Mouse (Mus musculus) hindbrain, embryonic 16.5 days (tissue): ENCODE results near the gene Plekhh1. TPM values are rescaled to one million over a fixed set of nuclear protein-coding genes. Genes with fewer than 3 reads are reported as not detected.
"Not testable (repeated sequence)": the region's sequence is repeated elsewhere in the genome, so short reads cannot be mapped to it uniquely, and the experiment has no call there.

Source experiments
- ATAC-seq: fragments of 200-750 bp; cut with Nextera tagmentation; 2 replicates; pipeline ENCODE4 v1.8.0; 2017; ENCODE audit warnings: moderate TSS enrichment, moderate library complexity
- H3K27ac ChIP-seq: fragments of 300-500 bp; sonication (generic); 2 replicates; pipeline ENCODE4 v1.5.1; 2014; ENCODE audit warnings: low read depth, mild to moderate bottlenecking, control low read depth, low read length, moderate library complexity
- H3K27me3 ChIP-seq: fragments of 300-500 bp; sonication (generic); replicated peaks from 2 replicates; pipeline ENCODE4 v1.6.1; 2014; ENCODE audit warnings: low read length; ENCODE audit not compliant: control insufficient read depth, insufficient read depth
- H3K36me3 ChIP-seq: fragments of 300-500 bp; sonication (generic); 2 replicates; pipeline ENCODE4 v1.6.1; 2014; ENCODE audit warnings: mild to moderate bottlenecking, low read length, moderate library complexity, mixed read lengths; ENCODE audit not compliant: control insufficient read depth, insufficient read depth
- H3K4me1 ChIP-seq: fragments of 300-500 bp; sonication (generic); 2 replicates; pipeline ENCODE4 v1.6.1; 2014; ENCODE audit warnings: low read depth, low read length; ENCODE audit not compliant: control insufficient read depth, insufficient read depth
- H3K4me2 ChIP-seq: fragments of 300-500 bp; sonication (generic); 2 replicates; pipeline ENCODE4 v1.6.1; 2014; ENCODE audit warnings: mild to moderate bottlenecking, low read length, control low read depth, moderate library complexity
- H3K4me3 ChIP-seq: fragments of 300-500 bp; sonication (generic); 2 replicates; pipeline ENCODE4 v1.5.1; 2014; ENCODE audit warnings: mild to moderate bottlenecking, low read length, control low read depth, moderate library complexity
- H3K9ac ChIP-seq: fragments of 300-500 bp; sonication (generic); 2 replicates; pipeline ENCODE4 v1.6.1; 2014; ENCODE audit warnings: low read depth, mild to moderate bottlenecking, control low read depth, low read length, moderate library complexity
- H3K9me3 ChIP-seq: fragments of 300-500 bp; sonication (generic); 2 replicates; pipeline ENCODE4 v1.6.1; 2014; ENCODE audit warnings: mild to moderate bottlenecking, low read length, moderate library complexity; ENCODE audit not compliant: control insufficient read depth
- WGBS: fragments of 180-500 bp; shearing (Covaris S2); extraction: QIAGEN DNeasy Blood & Tissue Kit; methylation state at CpG from one replicate; pipeline ENCODE4 v1.1.7; 2014; 5-methylcytosine and 5-hydroxymethylcytosine counted together
- polyA plus RNA-seq: library from polyadenylated mRNA; unstranded; fragments of >200 nt; fragmentation: Nextera tagmentation; extraction: Ambion mirVana; gene quantifications from 2 replicates; pipeline ENCODE4 v1.2.1, GENCODE M21; 2015

Gene Plekhh1
- polyA plus RNA-seq, 1 experiment from 2014 or later = 1.5 TPM

DNA sequence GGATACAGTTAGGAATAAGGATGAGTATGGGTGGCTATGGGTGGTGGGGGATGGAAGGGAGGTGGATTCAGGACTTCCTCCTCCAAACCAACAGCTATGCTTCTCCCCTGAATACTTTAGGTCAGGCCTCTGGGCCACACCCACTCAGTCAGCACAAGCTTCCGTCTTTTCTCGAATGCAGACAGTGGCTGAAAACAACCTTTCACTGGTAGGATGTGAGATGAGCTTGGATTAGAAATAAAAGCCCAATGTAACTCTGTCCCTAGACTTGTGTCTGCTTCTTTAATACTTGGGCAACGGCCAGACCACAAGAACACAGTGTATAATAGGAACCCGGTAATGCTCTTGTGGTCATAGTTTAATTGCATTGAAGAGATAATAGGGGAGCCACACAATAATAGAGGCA, 11.0 kb upstream of the Plekhh1 start:
- no peak for ATAC-seq
- Histone ChIP-seq H3K36me3 (no peaks in the 10 kb centered on the region), H3K4me1 (no peaks in the 10 kb centered on the region), H3K4me2 (no peak overlapping the region), H3K9me3 (no peaks in the 10 kb centered on the region), H3K27me3 (no peaks in the 10 kb centered on the region), H3K4me3 (no peak overlapping the region), H3K27ac (no peak overlapping the region), H3K9ac (no peak overlapping the region)
- WGBS = 55% methylated on average over 4 of the region's 4 CpGs

GRCm38 (mm10) chr12:79021902-79022301, 7.1 kb upstream of the Plekhh1 start:
- no peak overlapping the region for H3K9ac ChIP-seq
- no peaks in the 10 kb centered on the region for H3K27me3 ChIP-seq
- no peaks in the 10 kb centered on the region for H3K36me3 ChIP-seq
- WGBS = 85% methylated on average over 1 of the region's 1 CpGs
- no peaks in the 10 kb centered on the region for H3K9me3 ChIP-seq
- H3K4me3 ChIP-seq = no peak overlapping the region
- ATAC-seq = no peak
- no peak overlapping the region for H3K27ac ChIP-seq
- H3K4me1 ChIP-seq = no peaks in the 10 kb centered on the region
- no peak overlapping the region for H3K4me2 ChIP-seq

DNA sequence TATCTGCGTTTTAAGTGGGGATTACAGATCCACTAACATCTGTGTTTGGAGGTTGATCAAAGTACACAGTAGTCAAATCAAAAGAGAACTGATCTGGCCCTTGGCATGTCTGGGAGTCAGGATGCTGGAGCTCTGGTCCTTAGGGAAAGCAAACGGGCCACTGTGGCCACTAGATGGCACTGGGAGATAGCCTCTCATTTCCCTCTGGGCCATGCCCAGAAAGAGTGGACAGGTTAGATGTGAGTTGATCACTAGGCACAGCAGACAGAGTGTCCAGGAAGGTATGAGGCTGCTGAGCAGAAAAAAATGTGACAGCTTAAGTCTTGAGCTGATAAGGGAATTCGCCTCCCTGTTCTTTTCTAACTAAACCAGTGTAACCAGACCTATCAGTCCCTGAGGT, 6.1 kb upstream of the Plekhh1 start:
- H3K9ac ChIP-seq = no peak overlapping the region
- no peaks in the 10 kb centered on the region for H3K27me3 ChIP-seq
- no peak overlapping the region for H3K4me2 ChIP-seq
- H3K27ac ChIP-seq = no peak overlapping the region
- H3K36me3 ChIP-seq = no peaks in the 10 kb centered on the region
- no peaks in the 10 kb centered on the region for H3K9me3 ChIP-seq
- WGBS = 27% methylated on average over 3 of the region's 3 CpGs
- H3K4me1 ChIP-seq = no peaks in the 10 kb centered on the region
- ATAC-seq = no peak
- H3K4me3 ChIP-seq = no peak overlapping the region

- WGBS = 93% methylated on average over 8 of the region's 8 CpGs
- not testable (repeated sequence) for H3K27me3 ChIP-seq, H3K9ac ChIP-seq, H3K4me2 ChIP-seq, H3K4me3 ChIP-seq, H3K4me1 ChIP-seq, ATAC-seq, H3K36me3 ChIP-seq, H3K27ac ChIP-seq, H3K9me3 ChIP-seq
Measured at GRCm38 (mm10) chr12:79027526-79027925, 1.4 kb upstream of the Plekhh1 start.

DNA sequence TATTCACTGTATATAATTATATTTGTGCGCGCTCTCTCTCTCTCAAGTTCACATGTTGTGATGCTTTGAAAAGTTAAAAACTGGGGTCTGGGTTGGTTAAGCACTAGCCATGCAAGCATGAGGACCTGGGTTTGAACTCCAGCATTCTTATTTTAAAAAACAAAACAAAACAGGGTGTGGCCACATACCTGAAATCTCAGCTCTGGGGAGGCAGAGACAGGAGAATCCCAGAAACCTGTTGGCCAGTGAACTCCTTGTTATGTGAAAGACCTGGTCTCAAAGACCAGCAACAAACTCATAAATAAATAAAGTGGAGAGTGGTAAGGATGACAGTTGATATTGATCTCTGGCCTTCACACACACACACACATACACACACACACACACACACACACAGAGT, 5.4 kb downstream of the Plekhh1 start:
- H3K27ac ChIP-seq = no peak overlapping the region
- H3K4me3 ChIP-seq = no peak overlapping the region
- H3K4me1 ChIP-seq = no peaks in the 10 kb centered on the region
- no peak overlapping the region for H3K4me2 ChIP-seq
- H3K9ac ChIP-seq = no peak overlapping the region
- H3K36me3 ChIP-seq = no peaks in the 10 kb centered on the region
- ATAC-seq = no peak
- H3K9me3 ChIP-seq = no peaks in the 10 kb centered on the region
- H3K27me3 ChIP-seq = no peaks in the 10 kb centered on the region
- 99% methylated on average over 2 of the region's 2 CpGs for WGBS

- H3K27me3 ChIP-seq = no peaks in the 10 kb centered on the region
- no peaks in the 10 kb centered on the region for H3K36me3 ChIP-seq
- no peak overlapping the region for H3K27ac ChIP-seq
- no peak overlapping the region for H3K9ac ChIP-seq
- no peaks in the 10 kb centered on the region for H3K9me3 ChIP-seq
- no peak overlapping the region for H3K4me3 ChIP-seq
- no peak overlapping the region for H3K4me2 ChIP-seq
- ATAC-seq = no peak
- WGBS = 9% methylated on average over 3 of the region's 3 CpGs
- no peaks in the 10 kb centered on the region for H3K4me1 ChIP-seq
Measured at GRCm38 (mm10) chr12:79035349-79035748, 6.4 kb downstream of the Plekhh1 start.

DNA sequence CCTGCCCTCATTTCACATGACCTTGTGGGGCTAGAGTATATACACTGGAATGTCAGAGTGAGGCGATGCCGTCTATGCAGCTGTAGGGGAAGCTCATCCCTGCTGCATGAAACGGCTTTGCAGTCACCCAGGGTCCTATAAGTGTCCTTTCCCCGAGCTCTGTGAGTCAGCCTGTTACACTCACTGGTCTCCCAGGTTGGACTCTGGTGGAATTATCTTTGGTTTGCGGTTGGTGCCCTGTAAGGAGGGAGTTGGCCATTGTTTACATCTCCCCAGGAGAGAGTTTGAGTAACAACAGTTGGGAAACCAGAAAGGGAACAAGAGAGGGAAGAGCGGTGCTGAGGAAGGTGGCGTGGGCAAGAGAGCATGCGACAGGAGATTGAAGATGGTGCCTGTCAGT, 10.7 kb downstream of the Plekhh1 start:
- Histone ChIP-seq H3K9me3 (no peaks in the 10 kb centered on the region), H3K4me2 (no peak overlapping the region), H3K27me3 (no peaks in the 10 kb centered on the region), H3K4me3 (no peak overlapping the region), H3K9ac (no peak overlapping the region), H3K36me3 (no peaks in the 10 kb centered on the region), H3K4me1 (no peaks in the 10 kb centered on the region), H3K27ac (no peak overlapping the region)
- WGBS = 71% methylated on average over 8 of the region's 8 CpGs
- no peak for ATAC-seq

GRCm38 (mm10) chr12:79040201-79040827, 11.4 kb downstream of the Plekhh1 start:
- no peaks in the 10 kb centered on the region for H3K36me3 ChIP-seq
- WGBS = 87% methylated on average over 11 of the region's 11 CpGs
- no peak overlapping the region for H3K27ac ChIP-seq

GRCm38 (mm10) chr12:79041436-79041835, 12.5 kb downstream of the Plekhh1 start:
- H3K4me2 ChIP-seq = no peak overlapping the region
- H3K9me3 ChIP-seq = no peaks in the 10 kb centered on the region
- H3K4me1 ChIP-seq = no peaks in the 10 kb centered on the region
- H3K36me3 ChIP-seq = no peaks in the 10 kb centered on the region
- ATAC-seq = no peak
- no peak overlapping the region for H3K4me3 ChIP-seq
- no peak overlapping the region for H3K27ac ChIP-seq
- H3K27me3 ChIP-seq = no peaks in the 10 kb centered on the region
- H3K9ac ChIP-seq = no peak overlapping the region

More at GRCm38 (mm10) chr12:79040201-79040827, 11.4 kb downstream of the Plekhh1 start:
- no peaks in the 10 kb centered on the region for H3K27me3 ChIP-seq
- no peak overlapping the region for H3K4me3 ChIP-seq
- no peaks in the 10 kb centered on the region for H3K9me3 ChIP-seq
- H3K9ac ChIP-seq = no peak overlapping the region
- H3K4me2 ChIP-seq = no peak overlapping the region
- ATAC-seq = no peak
- no peaks in the 10 kb centered on the region for H3K4me1 ChIP-seq

DNA sequence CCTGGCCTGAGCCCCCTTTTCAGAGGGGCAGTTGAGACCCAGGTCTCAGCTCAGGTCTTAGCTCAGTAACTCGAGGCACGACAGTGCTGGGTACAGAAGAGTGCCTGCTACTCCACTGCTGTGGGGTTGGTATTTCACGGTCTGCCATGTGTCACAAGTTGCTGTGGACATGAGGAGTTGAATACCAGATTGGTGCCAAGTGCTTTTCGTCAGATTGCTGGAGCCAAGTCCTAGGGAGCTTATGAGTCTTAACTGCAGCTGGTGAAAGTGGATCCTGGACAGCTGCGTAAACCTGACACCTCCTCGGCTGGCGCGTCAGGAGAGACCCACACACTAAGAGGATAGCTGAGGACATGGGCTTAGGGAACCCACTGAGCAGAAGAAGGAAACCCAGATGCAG, 15.7 kb downstream of the Plekhh1 start:
- no peak overlapping the region for H3K4me3 ChIP-seq
- WGBS = 83% methylated on average over 8 of the region's 8 CpGs
- H3K4me2 ChIP-seq = no peak overlapping the region
- H3K9me3 ChIP-seq = no peaks in the 10 kb centered on the region
- H3K27me3 ChIP-seq = no peaks in the 10 kb centered on the region
- H3K4me1 ChIP-seq = no peaks in the 10 kb centered on the region
- no peak overlapping the region for H3K9ac ChIP-seq
- H3K36me3 ChIP-seq = no peaks in the 10 kb centered on the region
- H3K27ac ChIP-seq = no peak overlapping the region
- ATAC-seq = no peak
